Mouse (Mus musculus) lung, embryonic 16.5 days (tissue): ENCODE measurements around the gene Adam11. TPM values are rescaled to one million over a fixed set of nuclear protein-coding genes. Genes with fewer than 3 reads are reported as not detected.

Experiments
- polyA plus RNA-seq: library from polyadenylated mRNA; unstranded; fragments of >200 nt; fragmentation: Nextera tagmentation; extraction: Ambion mirVana; gene quantifications from 2 replicates; pipeline ENCODE4 v1.2.1, GENCODE M21; 2015

Gene Adam11
- polyA plus RNA-seq, 1 experiment from 2014 or later, result 5.1 TPM

Other genes starting within 250 kb of the Adam11 start
- 47.1 and 48.6 TPM in 2 replicates for gene Gpatch8, start 205.0 kb upstream of the Adam11 start, polyA plus RNA-seq
- 18.4 and 23.2 TPM in 2 replicates for gene Gm11627, start 182.0 kb upstream of the Adam11 start, polyA plus RNA-seq
- gene Fzd2, start 157.0 kb upstream of the Adam11 start, polyA plus RNA-seq, result 25.9 and 27.8 TPM in 2 replicates
- 0.16 and 0.19 TPM in 2 replicates for gene Meioc, start 97.7 kb upstream of the Adam11 start, polyA plus RNA-seq
- 45.9 and 47.5 TPM in 2 replicates for gene Ccdc43, start 63.7 kb upstream of the Adam11 start, polyA plus RNA-seq
- gene Gjc1, start 58.3 kb downstream of the Adam11 start, polyA plus RNA-seq, result 60.8 and 65.7 TPM in 2 replicates
- 51.5 and 56.7 TPM in 2 replicates for gene Higd1b, start 74.4 kb downstream of the Adam11 start, polyA plus RNA-seq
- 174 and 183 TPM in 2 replicates for gene Eftud2, start 119.5 kb downstream of the Adam11 start, polyA plus RNA-seq
- gene Ccdc103, start 119.8 kb downstream of the Adam11 start, polyA plus RNA-seq, result 3.9 and 5.4 TPM in 2 replicates
- 0.09 TPM in 1 of 2 replicates, not detected in the other for gene Fam187a, start 123.7 kb downstream of the Adam11 start, polyA plus RNA-seq
- 0.18 and 0.63 TPM in 2 replicates for gene Gfap, start 139.5 kb downstream of the Adam11 start, polyA plus RNA-seq
- 13.7 and 14.0 TPM in 2 replicates for gene Kif18b, start 163.7 kb downstream of the Adam11 start, polyA plus RNA-seq
- 0.24 and 0.60 TPM in 2 replicates for gene C1ql1, start 185.2 kb downstream of the Adam11 start, polyA plus RNA-seq